Mouse (Mus musculus) CD4-positive helper T cell, adult 2 months (primary cell): ENCODE data around the gene Capn2.

Experiments used
- DNase-seq: peaks from one replicate; pipeline ENCODE4 v3.0.0-alpha.2; 2012; ENCODE audit warnings: low read depth, missing footprints, low spot score

Capn2 gene

GRCm38 (mm10) chr1:182527261-182527766 is 9.9 kb upstream of the Capn2 start:
- no peak for DNase-seq

- DNase-seq = no peak
These were observed 8.2 kb upstream of the Capn2 start for GRCm38 (mm10) chr1:182525601-182526000.

- DNase-seq = no peak
These were observed 6.3 kb upstream of the Capn2 start for GRCm38 (mm10) chr1:182523692-182524091.

GRCm38 (mm10) chr1:182522961-182523360 is 5.6 kb upstream of the Capn2 start:
- no peak for DNase-seq

- DNase-seq = peak; percentile 52
These were observed 3.6 kb upstream of the Capn2 start for GRCm38 (mm10) chr1:182520938-182521500.

GRCm38 (mm10) chr1:182520091-182520937 is 2.9 kb upstream of the Capn2 start:
- DNase-seq = peak; percentile 82

GRCm38 (mm10) chr1:182519341-182519740 is 1.9 kb upstream of the Capn2 start:
- DNase-seq = no peak

- DNase-seq = no peak
These were observed 1.4 kb upstream of the Capn2 start for GRCm38 (mm10) chr1:182518811-182519210.

- DNase-seq = peak; percentile 58
These were observed 804 bp upstream of the Capn2 start for GRCm38 (mm10) chr1:182518143-182518680.

GRCm38 (mm10) chr1:182517677-182518011 is 236 bp upstream of the Capn2 start:
- DNase-seq = no peak

- no peak for DNase-seq
These were observed 2.4 kb downstream of the Capn2 start for GRCm38 (mm10) chr1:182514803-182515590.

- no peak for DNase-seq
These were observed 3.7 kb downstream of the Capn2 start for GRCm38 (mm10) chr1:182513714-182514113.

- DNase-seq = no peak
These were observed 4.5 kb downstream of the Capn2 start for GRCm38 (mm10) chr1:182512901-182513410.

GRCm38 (mm10) chr1:182511778-182512177 is 5.6 kb downstream of the Capn2 start:
- DNase-seq = no peak

GRCm38 (mm10) chr1:182511073-182511472 is 6.3 kb downstream of the Capn2 start:
- no peak for DNase-seq

- no peak for DNase-seq
These were observed 8.2 kb downstream of the Capn2 start for GRCm38 (mm10) chr1:182509110-182509797.

- DNase-seq = peak; percentile 77
These were observed 11.0 kb downstream of the Capn2 start for GRCm38 (mm10) chr1:182506229-182506986.

- DNase-seq = no peak
These were observed 12.1 kb downstream of the Capn2 start for GRCm38 (mm10) chr1:182505291-182505690.

- DNase-seq = peak; percentile 69
These were observed 13.2 kb downstream of the Capn2 start for GRCm38 (mm10) chr1:182504223-182504622.

GRCm38 (mm10) chr1:182503206-182503900 is 14.1 kb downstream of the Capn2 start:
- DNase-seq = no peak
